Mouse (Mus musculus) liver, postnatal 0 days (tissue): ENCODE measurements around the gene Gm9999.

Experiments used
- CTCF ChIP-seq: sonication (generic); IDR thresholded peaks from 2 replicates; pipeline ENCODE4 v1.5.1; 2016; ENCODE audit warnings: antibody characterized with exemption, low read depth
- EP300 ChIP-seq: IDR thresholded peaks from 2 replicates; pipeline ENCODE4 v1.6.1; 2016; ENCODE audit warnings: antibody characterized with exemption, low read depth, mild to moderate bottlenecking

DNA sequence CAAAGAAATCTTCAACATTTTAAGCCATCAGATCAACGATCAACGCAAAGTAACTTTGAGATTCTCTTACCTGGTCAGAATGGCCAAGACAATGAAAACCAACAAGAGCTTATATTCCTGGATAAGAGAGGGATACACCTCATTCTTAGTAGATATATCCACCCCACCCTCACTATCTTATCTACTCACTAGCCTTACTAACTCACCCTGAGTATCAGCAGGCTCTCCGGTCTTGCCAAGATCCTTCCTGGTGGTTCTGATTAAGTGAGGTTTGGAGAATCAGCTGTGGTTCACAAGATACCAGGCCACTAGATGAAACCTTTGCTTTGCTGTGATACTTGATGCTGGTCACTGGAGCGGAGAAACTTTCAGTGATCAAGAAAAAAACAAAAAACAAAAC lies 8.7 kb upstream of the Gm9999 start:
- TF ChIP-seq EP300 (no peak), CTCF (no peak)
